Mouse (Mus musculus): ENCODE data around the gene Pctp. TPM values are rescaled to one million over a fixed set of nuclear protein-coding genes. Genes with fewer than 3 reads are reported as not detected.
A peak's percentile ranks its signal among the peaks of the same experiment; 100 is the strongest.

The Pctp gene
- polyA plus RNA-seq, 1 experiment from 2014 or later = 13.9 TPM

DNA sequence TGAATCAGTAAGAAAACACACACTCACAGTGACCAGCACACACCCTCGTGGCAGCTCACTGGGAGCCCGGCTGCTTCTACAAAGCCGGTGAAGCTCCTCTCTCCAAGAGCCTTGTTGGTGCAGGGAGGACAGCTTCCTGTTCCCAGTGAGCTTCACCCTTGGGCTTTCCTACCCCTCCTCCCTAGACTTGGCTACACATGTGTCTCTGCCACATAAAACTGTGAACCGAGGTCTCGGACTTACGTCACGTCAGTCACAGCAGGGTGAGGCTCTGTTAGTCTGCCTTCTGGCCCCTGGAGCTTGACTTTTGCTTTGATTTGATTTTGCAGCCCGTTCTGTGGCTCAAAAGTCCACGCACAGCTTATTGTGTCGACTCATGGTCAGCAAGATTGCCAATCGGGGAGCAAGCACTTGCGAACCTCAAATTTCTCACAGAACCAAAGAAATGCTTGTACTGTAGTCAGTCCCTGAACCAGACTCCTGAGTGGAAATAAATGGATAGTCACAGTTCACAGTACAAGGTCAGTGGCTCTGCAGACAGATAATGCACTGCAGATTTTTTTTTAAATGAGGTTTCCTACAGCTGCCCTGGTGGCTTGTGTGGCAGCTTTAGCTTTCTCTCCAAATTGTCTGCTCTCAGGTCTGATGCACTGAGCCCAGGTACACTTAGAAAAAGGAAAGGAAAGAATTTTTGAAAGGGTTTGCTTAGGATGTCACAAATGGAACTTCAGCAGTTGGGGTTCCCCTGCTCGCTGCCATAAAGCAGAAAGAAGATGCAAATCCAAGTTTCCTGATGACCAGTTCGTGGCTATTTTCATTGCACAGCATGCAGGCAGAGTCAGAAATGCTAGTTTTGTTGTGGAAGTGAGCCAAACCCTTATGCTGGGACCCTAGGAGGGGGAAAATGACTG, 23.5 kb upstream of the Pctp start:
- Histone ChIP-seq H3K27ac (ENCODE audit: low read depth, low read length) (no peak overlapping the region), H3K27me3 (replicated peaks; ENCODE audit: control insufficient read depth, insufficient read depth, low read length) (peaks cover 8% of the 10 kb centered on the region), H3K4me2 (no peak overlapping the region), H3K4me3 (ENCODE audit: low read depth, low read length) (no peak overlapping the region), H3K9ac (ENCODE audit: low read depth, low read length) (no peak overlapping the region), H3K36me3 (ENCODE audit: control insufficient read depth, insufficient read depth, low read length) (no peaks in the 10 kb centered on the region), H3K9me3 (ENCODE audit: control insufficient read depth, low read length) (no peaks in the 10 kb centered on the region), H3K4me1 (replicated peaks; ENCODE audit: control insufficient read depth, insufficient read depth, low read length) (no peaks in the 10 kb centered on the region)
- ATAC-seq (replicated peaks; ENCODE audit: low FRiP score) (no peak), DNase-seq (ENCODE audit: low spot score) (no peak)
- 57% methylated on average over 14 of the region's 14 CpGs for WGBS

GRCm38 (mm10) chr11:90019161-90019560, 16.5 kb upstream of the Pctp start:
- 23% methylated on average over 7 of the region's 7 CpGs for WGBS
- DNase-seq (ENCODE audit: low spot score) = no peak

DNA sequence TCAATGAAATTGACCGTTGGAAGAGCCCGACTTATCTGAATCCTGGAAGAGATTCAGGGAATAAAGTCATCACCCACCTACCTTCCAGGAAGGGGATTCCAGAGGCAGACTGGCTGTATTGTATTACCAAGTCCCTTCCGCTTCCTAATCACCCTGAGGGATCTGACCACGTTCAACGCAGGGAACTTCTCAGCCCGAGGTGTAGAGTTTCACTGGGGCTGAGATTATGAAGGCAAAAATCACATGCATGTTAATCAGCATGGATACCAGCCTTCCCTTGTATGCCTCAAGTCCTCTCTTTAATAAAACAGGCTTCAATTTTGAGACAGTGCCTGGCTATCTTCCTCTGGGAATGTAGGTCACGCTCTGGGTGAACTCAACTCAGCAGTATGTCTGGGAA, 12.6 kb upstream of the Pctp start:
- DNase-seq (ENCODE audit: low spot score) (no peak), ATAC-seq (replicated peaks; ENCODE audit: low FRiP score) (no peak)
- Histone ChIP-seq H3K4me1 (replicated peaks; ENCODE audit: control insufficient read depth, insufficient read depth, low read length) (no peaks in the 10 kb centered on the region), H3K4me2 (no peak overlapping the region), H3K9me3 (ENCODE audit: control insufficient read depth, low read length) (no peaks in the 10 kb centered on the region), H3K27me3 (replicated peaks; ENCODE audit: control insufficient read depth, insufficient read depth, low read length) (no peaks in the 10 kb centered on the region), H3K36me3 (ENCODE audit: control insufficient read depth, insufficient read depth, low read length) (no peaks in the 10 kb centered on the region), H3K9ac (ENCODE audit: low read depth, low read length) (no peak overlapping the region), H3K4me3 (ENCODE audit: low read depth, low read length) (no peak overlapping the region), H3K27ac (ENCODE audit: low read depth, low read length) (no peak overlapping the region)
- WGBS = 58% methylated on average over 7 of the region's 7 CpGs

More at GRCm38 (mm10) chr11:90019161-90019560, 16.5 kb upstream of the Pctp start:
- H3K9me3 ChIP-seq (ENCODE audit: control insufficient read depth, low read length) = no peaks in the 10 kb centered on the region
- H3K4me2 ChIP-seq = no peak overlapping the region
- no peak overlapping the region for H3K4me3 ChIP-seq (ENCODE audit: low read depth, low read length)
- no peaks in the 10 kb centered on the region for H3K4me1 ChIP-seq (replicated peaks; ENCODE audit: control insufficient read depth, insufficient read depth, low read length)
- no peaks in the 10 kb centered on the region for H3K27me3 ChIP-seq (replicated peaks; ENCODE audit: control insufficient read depth, insufficient read depth, low read length)
- no peak for ATAC-seq (replicated peaks; ENCODE audit: low FRiP score)
- H3K27ac ChIP-seq (ENCODE audit: low read depth, low read length) = no peak overlapping the region
- no peak overlapping the region for H3K9ac ChIP-seq (ENCODE audit: low read depth, low read length)
- no peaks in the 10 kb centered on the region for H3K36me3 ChIP-seq (ENCODE audit: control insufficient read depth, insufficient read depth, low read length)

DNA sequence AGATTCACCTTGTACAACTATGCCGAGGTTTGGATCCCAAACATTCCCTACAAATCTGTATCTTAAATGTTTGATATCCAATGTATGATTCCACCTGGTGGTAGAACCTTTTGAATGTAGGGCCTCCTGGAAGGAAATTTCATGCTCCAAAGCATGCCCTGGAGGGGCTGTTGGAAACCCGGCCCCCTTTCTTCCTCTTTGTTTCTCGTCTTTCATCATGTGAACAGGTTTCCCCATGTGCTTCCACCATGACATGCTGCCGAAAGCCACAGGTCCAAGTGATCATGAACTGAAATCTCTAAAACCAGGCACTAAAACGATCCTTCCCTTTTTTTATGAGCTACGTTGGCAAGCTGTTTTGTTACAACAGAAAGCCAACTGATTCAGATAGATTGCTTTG, 11.0 kb upstream of the Pctp start:
- Histone ChIP-seq H3K4me3 (ENCODE audit: low read depth, low read length) (no peak overlapping the region), H3K27me3 (replicated peaks; ENCODE audit: control insufficient read depth, insufficient read depth, low read length) (no peaks in the 10 kb centered on the region; the same call in 1 of the 2 replicates), H3K36me3 (ENCODE audit: control insufficient read depth, insufficient read depth, low read length) (no peaks in the 10 kb centered on the region), H3K9me3 (ENCODE audit: control insufficient read depth, low read length) (no peaks in the 10 kb centered on the region), H3K27ac (ENCODE audit: low read depth, low read length) (no peak overlapping the region), H3K9ac (ENCODE audit: low read depth, low read length) (no peak overlapping the region), H3K4me1 (replicated peaks; ENCODE audit: control insufficient read depth, insufficient read depth, low read length) (no peaks in the 10 kb centered on the region), H3K4me2 (no peak overlapping the region)
- no peak for ATAC-seq (replicated peaks; ENCODE audit: low FRiP score)
- WGBS = 77% methylated on average over 6 of the region's 6 CpGs
- DNase-seq (ENCODE audit: low spot score) = no peak

DNA sequence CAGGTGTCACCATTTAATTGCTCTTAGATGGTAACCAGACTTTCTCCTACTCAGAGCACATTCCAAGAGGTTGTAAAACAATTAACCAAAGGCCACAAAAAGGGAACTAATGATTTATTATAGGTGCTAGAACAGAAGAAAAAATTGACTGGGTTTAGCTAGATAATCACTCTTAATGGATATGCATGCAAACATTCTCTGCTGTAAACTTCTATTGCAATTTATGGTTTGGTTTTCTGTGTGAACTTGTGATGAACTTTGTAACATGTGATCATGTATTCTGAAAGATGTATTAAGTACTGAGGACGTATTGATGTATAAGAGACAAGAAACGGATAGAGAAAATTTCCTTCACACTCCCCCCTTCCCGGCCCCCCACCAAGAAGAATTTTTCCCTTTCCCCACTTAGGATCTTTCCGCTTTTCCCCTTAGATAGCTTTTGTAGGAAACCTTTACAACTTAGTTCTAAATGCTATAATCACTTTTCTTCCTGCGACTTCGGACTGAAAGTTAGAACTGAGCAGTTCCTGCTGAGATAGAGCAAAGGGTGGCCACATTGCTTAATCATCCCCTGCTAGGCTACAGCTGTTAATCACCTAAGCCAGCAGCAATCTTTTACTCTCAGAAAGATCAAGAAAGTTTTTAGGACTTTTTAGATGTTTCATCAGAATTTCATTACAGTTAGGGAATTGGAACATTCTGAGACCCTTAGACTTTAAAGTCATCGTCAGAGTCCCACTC, 5.3 kb upstream of the Pctp start:
- no peak overlapping the region for H3K9ac ChIP-seq (ENCODE audit: low read depth, low read length)
- H3K36me3 ChIP-seq (ENCODE audit: control insufficient read depth, insufficient read depth, low read length) = no peaks in the 10 kb centered on the region
- no peaks in the 10 kb centered on the region for H3K4me1 ChIP-seq (replicated peaks; ENCODE audit: control insufficient read depth, insufficient read depth, low read length)
- no peaks in the 10 kb centered on the region; the same call in 1 of the 2 replicates for H3K27me3 ChIP-seq (replicated peaks; ENCODE audit: control insufficient read depth, insufficient read depth, low read length)
- H3K9me3 ChIP-seq (ENCODE audit: control insufficient read depth, low read length) = no peaks in the 10 kb centered on the region
- no peak overlapping the region for H3K4me3 ChIP-seq (ENCODE audit: low read depth, low read length)
- ATAC-seq (replicated peaks; ENCODE audit: low FRiP score) (no peak), DNase-seq (ENCODE audit: low spot score) (no peak)
- WGBS = 40% methylated on average over 7 of the region's 7 CpGs
- H3K4me2 ChIP-seq = no peak overlapping the region
- H3K27ac ChIP-seq (ENCODE audit: low read depth, low read length) = no peak overlapping the region

DNA sequence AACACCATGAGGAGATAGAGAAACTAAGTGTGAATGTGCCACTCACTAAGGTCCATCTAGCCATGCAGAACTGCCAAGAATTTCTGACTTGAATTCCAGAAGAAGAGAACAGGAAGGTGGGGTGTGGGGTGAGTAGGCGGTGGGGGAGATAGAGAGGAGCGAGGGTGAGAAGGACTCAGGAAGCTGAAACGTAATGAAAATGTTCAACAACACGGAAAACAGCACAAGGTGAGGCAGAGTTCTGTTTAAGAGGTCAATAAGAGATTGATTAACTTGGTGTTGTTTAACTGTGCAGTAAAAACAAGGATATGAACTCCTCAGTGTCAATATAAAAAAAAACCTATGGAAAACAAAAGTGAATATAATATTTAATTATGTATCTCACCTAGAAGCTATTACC, 3.4 kb upstream of the Pctp start:
- DNase-seq (ENCODE audit: low spot score) (no peak), ATAC-seq (replicated peaks; ENCODE audit: low FRiP score) (no peak)
- 48% methylated on average over 4 of the region's 4 CpGs for WGBS
- Histone ChIP-seq H3K9me3 (ENCODE audit: control insufficient read depth, low read length) (no peaks in the 10 kb centered on the region), H3K4me1 (replicated peaks; ENCODE audit: control insufficient read depth, insufficient read depth, low read length) (peaks cover 6% of the 10 kb centered on the region; the same call in 1 of the 2 replicates), H3K9ac (ENCODE audit: low read depth, low read length) (no peak overlapping the region), H3K4me3 (ENCODE audit: low read depth, low read length) (no peak overlapping the region), H3K27ac (ENCODE audit: low read depth, low read length) (no peak overlapping the region), H3K4me2 (no peak overlapping the region), H3K27me3 (replicated peaks; ENCODE audit: control insufficient read depth, insufficient read depth, low read length) (no peaks in the 10 kb centered on the region; the same call in 1 of the 2 replicates), H3K36me3 (ENCODE audit: control insufficient read depth, insufficient read depth, low read length) (no peaks in the 10 kb centered on the region)

GRCm38 (mm10) chr11:90003386-90003785, 692 bp upstream of the Pctp start:
- DNase-seq (ENCODE audit: low spot score) (no peak), ATAC-seq (replicated peaks; ENCODE audit: low FRiP score) (no peak)
- no peaks in the 10 kb centered on the region for H3K27me3 ChIP-seq (replicated peaks; ENCODE audit: control insufficient read depth, insufficient read depth, low read length)
- H3K9me3 ChIP-seq (ENCODE audit: control insufficient read depth, low read length) = no peaks in the 10 kb centered on the region
- no peak overlapping the region for H3K9ac ChIP-seq (ENCODE audit: low read depth, low read length)
- no peak overlapping the region for H3K27ac ChIP-seq (ENCODE audit: low read depth, low read length)
- H3K4me2 ChIP-seq = no peak overlapping the region
- 83% methylated on average over 4 of the region's 4 CpGs for WGBS
- no peak overlapping the region for H3K4me3 ChIP-seq (ENCODE audit: low read depth, low read length)
- H3K36me3 ChIP-seq (ENCODE audit: control insufficient read depth, insufficient read depth, low read length) = no peaks in the 10 kb centered on the region
- peaks cover 6% of the 10 kb centered on the region; the same call in 1 of the 2 replicates for H3K4me1 ChIP-seq (replicated peaks; ENCODE audit: control insufficient read depth, insufficient read depth, low read length)

DNA sequence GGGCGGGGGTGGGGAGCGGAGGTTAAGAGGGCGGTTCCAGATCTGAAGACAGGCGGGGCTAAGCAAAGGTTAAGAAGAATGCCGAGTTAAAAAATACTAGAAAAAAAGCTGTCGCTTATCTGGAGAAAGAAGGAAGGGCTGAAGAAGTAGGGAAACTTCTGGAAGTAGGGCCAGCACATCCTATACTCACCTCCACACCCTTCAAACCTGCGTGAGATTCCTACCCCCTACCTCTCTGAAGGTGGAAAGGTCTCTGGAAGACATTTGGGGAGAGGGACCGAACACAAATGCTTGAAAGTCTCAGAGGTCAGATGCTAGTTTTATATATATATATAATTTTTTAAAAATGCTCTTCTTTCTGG, 274 bp upstream of the Pctp start:
- Histone ChIP-seq H3K27me3 (replicated peaks; ENCODE audit: control insufficient read depth, insufficient read depth, low read length) (no peaks in the 10 kb centered on the region), H3K4me2 (peak overlapping the region; percentile 71), H3K4me1 (replicated peaks; ENCODE audit: control insufficient read depth, insufficient read depth, low read length) (peaks cover 6% of the 10 kb centered on the region; the same call in 1 of the 2 replicates), H3K36me3 (ENCODE audit: control insufficient read depth, insufficient read depth, low read length) (no peaks in the 10 kb centered on the region), H3K9me3 (ENCODE audit: control insufficient read depth, low read length) (no peaks in the 10 kb centered on the region), H3K27ac (ENCODE audit: low read depth, low read length) (no peak overlapping the region), H3K4me3 (ENCODE audit: low read depth, low read length) (peak overlapping the region; percentile 68), H3K9ac (ENCODE audit: low read depth, low read length) (no peak overlapping the region)
- ATAC-seq (replicated peaks; ENCODE audit: low FRiP score) (no peak; the same call in 1 of the 2 replicates), DNase-seq (ENCODE audit: low spot score) (no peak)
- 10% methylated on average over 8 of the region's 8 CpGs for WGBS

Measured in liver, embryonic 11.5 days (tissue).